Comparison of ENCODE assay signal across 16 mouse cellular contexts in the genomic region with DNA sequence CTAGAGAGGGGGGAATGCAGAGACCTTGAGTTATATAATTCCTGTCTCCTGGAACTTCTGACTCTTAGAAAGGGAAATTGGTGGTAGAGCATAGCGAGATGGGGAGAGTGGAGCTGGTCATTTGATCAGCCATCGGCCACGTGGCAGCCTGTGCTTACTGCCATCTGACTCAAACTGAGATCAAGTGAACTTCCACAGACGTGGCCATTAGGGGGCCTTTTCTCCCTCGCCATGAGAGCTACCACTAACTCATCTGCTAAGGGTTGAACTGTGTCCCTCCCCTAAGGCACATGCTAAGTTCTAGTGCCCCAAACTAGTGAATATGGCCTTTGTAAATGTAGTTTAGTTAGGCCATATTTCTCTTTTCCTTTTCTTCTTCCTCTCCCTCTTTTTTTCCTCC.
DNase-seq lines count a peak whose midpoint lies in the region; TF ChIP-seq lines count a peak whose summit lies in the region.
"Had no signal": no experiment of that assay in that cellular context is flagged by ENCODE, and none has a peak within 500 bp of the region (broad histone marks: within the 10 kb centered on the region; RNA-seq: fewer than 3 reads in every experiment).

No protein-coding gene starts in this region.

- no peak overlapping the region for H3K27ac ChIP-seq in layer of hippocampus, adult 2 months
- H3K27ac ChIP-seq: forebrain, embryonic 15.5 days; left cerebral cortex, adult 2 months; liver, embryonic 14.5 days had no signal

- peak; percentile 37 for DNase-seq in embryo, embryonic 10 days (ENCODE audit: low spot score)
- no peak for DNase-seq in embryo, embryonic 9.5 days (ENCODE audit: extremely low spot score)
- no peak for DNase-seq in layer of hippocampus, adult 2 months (ENCODE audit: low spot score in 2 of 2)
- DNase-seq in layer of hippocampus, adult 8-10 months (ENCODE audit: low spot score in 2 of 2), result no peak
- DNase-seq in retina, embryonic 14.5 days (ENCODE audit: low spot score), result peak; percentile 23
- no peak for DNase-seq in retina, postnatal 1 day
- DNase-seq in yolk sac, embryonic 10.5 days (ENCODE audit: low spot score), result no peak
- DNase-seq in cerebellum, adult 9-10 months, result no peak
- DNase-seq: gastrocnemius, postnatal 10 days; kidney, adult 8-10 months; right cerebral cortex, adult 18-20 months; thymus, postnatal 36 days had no signal

- peak; percentile 47 for TF ChIP-seq CTCF in layer of hippocampus, adult 2 months (conservative IDR thresholded peaks at IDR 0.05)

- H3K4me3 ChIP-seq in layer of hippocampus, adult 2 months, result no peak overlapping the region
- H3K4me3 ChIP-seq: forebrain, embryonic 15.5 days; left cerebral cortex, adult 2 months; megakaryocyte, embryonic 14.5 days had no signal

Comparison
In these comparisons a context has a peak if more than half of its experiments do, and no peak if none do; other contexts are left out.
1. DNase-seq: peak in embryo, embryonic 10 days (single experiment) and retina, embryonic 14.5 days (single experiment); none in embryo, embryonic 9.5 days (single experiment), layer of hippocampus, adult 2 months (0 of 2), layer of hippocampus, adult 8-10 months (0 of 2), retina, postnatal 1 day (single experiment), yolk sac, embryonic 10.5 days (single experiment) and cerebellum, adult 9-10 months (single experiment).